Mouse (Mus musculus): ENCODE measurements around the gene Dnm2. TPM values are rescaled to one million over a fixed set of nuclear protein-coding genes. Genes with fewer than 3 reads are reported as not detected.

The Dnm2 gene
- 100 to 1,000 TPM; 111 to 116 TPM for total RNA-seq (2021)
- long read RNA-seq, experiment 1, transcript Dnm2-201 (21 exons, 3,502 nt) = minor isoform, 5 of 126 reads
- long read RNA-seq, experiment 1, transcript Dnm2-202 (20 exons, 3,450 nt) = major isoform, 22 of 126 reads
- long read RNA-seq, experiment 1, transcript Dnm2-211 (21 exons, 3,510 nt) = minor isoform, 7 of 126 reads
- long read RNA-seq, experiment 1, transcript Dnm2-206 (21 exons, 2,613 nt) = minor isoform, 10 of 126 reads
- long read RNA-seq, experiment 1, partial matches to known transcripts = 15 of 126 reads
- long read RNA-seq, experiment 1, other reads (novel, unspliced or antisense) = 60 of 126 reads
- long read RNA-seq, experiment 2, transcript Dnm2-206 (21 exons, 2,613 nt) = minor isoform, 14 of 167 reads
- long read RNA-seq, experiment 2, transcript Dnm2-202 (20 exons, 3,450 nt) = major isoform, 22 of 167 reads
- long read RNA-seq, experiment 2, transcript Dnm2-212 (20 exons, 2,715 nt) = minor isoform, 8 of 167 reads
- long read RNA-seq, experiment 2, transcript Dnm2-201 (21 exons, 3,502 nt) = minor isoform, 8 of 167 reads
- long read RNA-seq, experiment 2, partial matches to known transcripts = 41 of 167 reads
- long read RNA-seq, experiment 2, other reads (novel, unspliced or antisense) = 62 of 167 reads

- peak; percentile 91 to 97 for DNase-seq (ENCODE audit: low spot score in 2 of 2)
Observed at GRCm38 (mm10) chr9:21424631-21425555, at the start of gene Dnm2. Gene Dnm2, plus strand, starts transcription at chr9:21424908.

GRCm38 (mm10) chr9:21379195-21379594, 45.5 kb upstream of the Dnm2 start:
- DNase-seq (ENCODE audit: low spot score in 2 of 2) = no peak

GRCm38 (mm10) chr9:21380868-21381267, 43.8 kb upstream of the Dnm2 start:
- no peak for DNase-seq (ENCODE audit: low spot score in 2 of 2)

GRCm38 (mm10) chr9:21383966-21384365, 40.7 kb upstream of the Dnm2 start:
- no peak for DNase-seq (ENCODE audit: low spot score in 2 of 2)

GRCm38 (mm10) chr9:21392646-21393175, 32.0 kb upstream of the Dnm2 start:
- no peak for DNase-seq (ENCODE audit: low spot score in 2 of 2)

GRCm38 (mm10) chr9:21395692-21396091, 29.0 kb upstream of the Dnm2 start:
- DNase-seq (ENCODE audit: low spot score in 2 of 2) = no peak

GRCm38 (mm10) chr9:21397170-21397569, 27.5 kb upstream of the Dnm2 start:
- DNase-seq (ENCODE audit: low spot score in 2 of 2) = no peak

- no peak for DNase-seq (ENCODE audit: low spot score in 2 of 2)
Observed at GRCm38 (mm10) chr9:21401042-21401441, 23.7 kb upstream of the Dnm2 start.

- no peak for DNase-seq (ENCODE audit: low spot score in 2 of 2)
Observed at GRCm38 (mm10) chr9:21402764-21403253, 21.9 kb upstream of the Dnm2 start.

GRCm38 (mm10) chr9:21403745-21404144, 21.0 kb upstream of the Dnm2 start:
- DNase-seq (ENCODE audit: low spot score in 2 of 2) = no peak

GRCm38 (mm10) chr9:21405525-21405924, 19.2 kb upstream of the Dnm2 start:
- DNase-seq (ENCODE audit: low spot score in 2 of 2) = no peak

GRCm38 (mm10) chr9:21407951-21408350, 16.8 kb upstream of the Dnm2 start:
- DNase-seq (ENCODE audit: low spot score in 2 of 2) = peak in 1 of 2 experiments; percentile 31

GRCm38 (mm10) chr9:21408624-21409023, 16.1 kb upstream of the Dnm2 start:
- DNase-seq (ENCODE audit: low spot score in 2 of 2) = no peak

GRCm38 (mm10) chr9:21409592-21410317, 15.0 kb upstream of the Dnm2 start:
- DNase-seq (ENCODE audit: low spot score in 2 of 2) = peak; percentile 42 to 69

GRCm38 (mm10) chr9:21411669-21412550, 12.8 kb upstream of the Dnm2 start, which contains the start of gene Qtrt1:
Gene Qtrt1, plus strand, starts transcription at chr9:21411837.
- peak; percentile 36 to 67 for DNase-seq (ENCODE audit: low spot score in 2 of 2)

GRCm38 (mm10) chr9:21417866-21418265, 6.8 kb upstream of the Dnm2 start:
- DNase-seq (ENCODE audit: low spot score in 2 of 2) = no peak

GRCm38 (mm10) chr9:21419646-21420045, 5.1 kb upstream of the Dnm2 start:
- no peak for DNase-seq (ENCODE audit: low spot score in 2 of 2)

GRCm38 (mm10) chr9:21425556-21425945, 843 bp downstream of the Dnm2 start:
- no peak for DNase-seq (ENCODE audit: low spot score in 2 of 2)

- no peak for DNase-seq (ENCODE audit: low spot score in 2 of 2)
Observed at GRCm38 (mm10) chr9:21426013-21426412, 1.3 kb downstream of the Dnm2 start.
